Mouse (Mus musculus) midbrain, embryonic 12.5 days (tissue): ENCODE results near the gene Slx1b. TPM values are rescaled to one million over a fixed set of nuclear protein-coding genes. Genes with fewer than 3 reads are reported as not detected.

Experiments
- ATAC-seq: fragments of 200-750 bp; cut with Nextera tagmentation; 2 replicates; pipeline ENCODE4 v1.8.0; 2017; ENCODE audit warnings: low read depth, moderate TSS enrichment, moderate library complexity; ENCODE audit not compliant: low FRiP score
- H3K27ac ChIP-seq: fragments of 300-500 bp; sonication (generic); replicated peaks from 2 replicates; pipeline ENCODE4 v1.5.1; 2016; ENCODE audit warnings: mild to moderate bottlenecking
- H3K27me3 ChIP-seq: fragments of 300-500 bp; sonication (generic); 2 replicates; pipeline ENCODE4 v1.6.1; 2016; ENCODE audit warnings: mild to moderate bottlenecking
- H3K36me3 ChIP-seq: fragments of 300-500 bp; sonication (generic); 2 replicates; pipeline ENCODE4 v1.6.1; 2016
- H3K4me1 ChIP-seq: fragments of 300-500 bp; sonication (generic); 2 replicates; pipeline ENCODE4 v1.6.1; 2016
- H3K4me2 ChIP-seq: fragments of 300-500 bp; sonication (generic); replicated peaks from 2 replicates; pipeline ENCODE4 v1.6.1; 2016; ENCODE audit warnings: mild to moderate bottlenecking, moderate library complexity
- H3K4me3 ChIP-seq: fragments of 300-500 bp; sonication (generic); 2 replicates; pipeline ENCODE4 v1.5.1; 2016; ENCODE audit warnings: mild to moderate bottlenecking
- H3K9ac ChIP-seq: fragments of 300-500 bp; sonication (generic); replicated peaks from 2 replicates; pipeline ENCODE4 v1.6.1; 2016; ENCODE audit warnings: mild to moderate bottlenecking, moderate library complexity
- H3K9me3 ChIP-seq: fragments of 300-500 bp; sonication (generic); 2 replicates; pipeline ENCODE4 v1.6.1; 2016; ENCODE audit warnings: mild to moderate bottlenecking
- WGBS: fragments of 180-500 bp; shearing (Covaris S2); methylation state at CpG from one replicate; pipeline ENCODE4 v1.1.7; 2016; 5-methylcytosine and 5-hydroxymethylcytosine counted together
- polyA plus RNA-seq: library from polyadenylated mRNA; unstranded; fragments of >200 nt; fragmentation: Nextera tagmentation; extraction: Ambion mirVana; gene quantifications from 2 replicates; pipeline ENCODE4 v1.2.1, GENCODE M21; 2016

Gene Slx1b
- polyA plus RNA-seq, 1 experiment from 2014 or later, result 19.1 TPM

GRCm38 (mm10) chr7:126717566-126717965, 22.0 kb upstream of the Slx1b start:
- Histone ChIP-seq H3K4me3 (no peak overlapping the region), H3K4me2 (no peak overlapping the region), H3K36me3 (no peaks in the 10 kb centered on the region), H3K27me3 (no peaks in the 10 kb centered on the region), H3K9ac (no peak overlapping the region), H3K9me3 (0 out of 2 replicates have a peak, but pooled peaks cover 7% of the 10 kb centered on the region), H3K4me1 (no peaks in the 10 kb centered on the region), H3K27ac (no peak overlapping the region)
- ATAC-seq, result no peak
- WGBS, result 84% methylated on average over 3 of the region's 3 CpGs

GRCm38 (mm10) chr7:126715679-126716078, 20.1 kb upstream of the Slx1b start:
- Histone ChIP-seq H3K27ac (no peak overlapping the region), H3K4me1 (no peaks in the 10 kb centered on the region), H3K4me3 (no peak overlapping the region), H3K36me3 (no peaks in the 10 kb centered on the region), H3K9me3 (0 out of 2 replicates have a peak, but pooled peaks cover 4% of the 10 kb centered on the region), H3K4me2 (no peak overlapping the region), H3K27me3 (no peaks in the 10 kb centered on the region), H3K9ac (no peak overlapping the region)
- no peak for ATAC-seq
- 85% methylated on average over 4 of the region's 4 CpGs for WGBS

GRCm38 (mm10) chr7:126711910-126712309, 16.3 kb upstream of the Slx1b start:
- Histone ChIP-seq H3K4me1 (no peaks in the 10 kb centered on the region), H3K9ac (no peak overlapping the region), H3K27ac (no peak overlapping the region), H3K9me3 (no peaks in the 10 kb centered on the region), H3K36me3 (no peaks in the 10 kb centered on the region), H3K4me3 (no peak overlapping the region), H3K27me3 (no peaks in the 10 kb centered on the region), H3K4me2 (no peak overlapping the region)
- WGBS, result 85% methylated on average over 3 of the region's 3 CpGs
- ATAC-seq, result no peak

- no peak overlapping the region for H3K27ac ChIP-seq
- no peak overlapping the region for H3K4me2 ChIP-seq
- H3K4me1 ChIP-seq, result peaks cover under 1% of the 10 kb centered on the region; the same call in 1 of the 2 replicates
- no peaks in the 10 kb centered on the region for H3K36me3 ChIP-seq
- WGBS, result 82% methylated on average over 3 of the region's 4 CpGs
- H3K9me3 ChIP-seq, result no peaks in the 10 kb centered on the region
- no peak for ATAC-seq
- H3K4me3 ChIP-seq, result no peak overlapping the region
- H3K9ac ChIP-seq, result no peak overlapping the region
- H3K27me3 ChIP-seq, result peaks cover 10% of the 10 kb centered on the region; the same call in 1 of the 2 replicates
Observed at GRCm38 (mm10) chr7:126710266-126710665, 14.7 kb upstream of the Slx1b start.

GRCm38 (mm10) chr7:126708175-126708952, 12.8 kb upstream of the Slx1b start:
- Histone ChIP-seq H3K27me3 (peaks cover 18% of the 10 kb centered on the region), H3K9ac (no peak overlapping the region), H3K9me3 (no peaks in the 10 kb centered on the region), H3K36me3 (no peaks in the 10 kb centered on the region), H3K27ac (no peak overlapping the region), H3K4me3 (no peak overlapping the region), H3K4me1 (peaks cover 17% of the 10 kb centered on the region), H3K4me2 (no peak overlapping the region)
- no peak for ATAC-seq
- 86% methylated on average over 10 of the region's 10 CpGs for whole genome bisulfite sequencing

- no peak within 1 kb of the TSS for H3K9ac ChIP-seq
- H3K9me3 ChIP-seq, result no peaks in the 10 kb centered on the region
- no peak within 1 kb of the TSS for H3K27ac ChIP-seq
- H3K4me1 ChIP-seq, result peaks cover 20% of the 10 kb centered on the region
- WGBS, result 94% methylated on average over 16 of the region's 19 CpGs
- H3K4me2 ChIP-seq, result no peak within 1 kb of the TSS
- H3K27me3 ChIP-seq, result peaks cover 25% of the 10 kb centered on the region
- H3K4me3 ChIP-seq, result no peak within 1 kb of the TSS
- no peak for ATAC-seq
- H3K36me3 ChIP-seq, result no peaks in the 10 kb centered on the region
Observed at GRCm38 (mm10) chr7:126707442-126708174, 12.0 kb upstream of the Slx1b start, which contains the start of gene Coro1a. Gene Coro1a (minus strand): TSS chr7:126707787.

GRCm38 (mm10) chr7:126704121-126704980, 8.8 kb upstream of the Slx1b start:
- H3K4me1 ChIP-seq, result peaks cover 33% of the 10 kb centered on the region
- H3K27ac ChIP-seq, result peak overlapping the region; percentile 67
- 3% methylated on average over 38 of the region's 39 CpGs for WGBS
- no peaks in the 10 kb centered on the region for H3K9me3 ChIP-seq
- peak; percentile 83 for ATAC-seq
- H3K36me3 ChIP-seq, result peaks cover 8% of the 10 kb centered on the region
- peak overlapping the region; percentile 93 for H3K9ac ChIP-seq
- peak overlapping the region; percentile 92 for H3K4me2 ChIP-seq
- H3K4me3 ChIP-seq, result peak overlapping the region; percentile 71
- peaks cover 25% of the 10 kb centered on the region for H3K27me3 ChIP-seq

- Histone ChIP-seq H3K4me3 (peak overlapping the region; percentile 71), H3K36me3 (peaks cover 14% of the 10 kb centered on the region), H3K4me2 (peak overlapping the region; percentile 92), H3K27ac (no peak overlapping the region), H3K9me3 (no peaks in the 10 kb centered on the region), H3K4me1 (peaks cover 33% of the 10 kb centered on the region), H3K27me3 (peaks cover 25% of the 10 kb centered on the region), H3K9ac (peak overlapping the region; percentile 93)
- 19% methylated on average over 7 of the region's 7 CpGs for WGBS
- ATAC-seq, result no peak
Observed at GRCm38 (mm10) chr7:126703757-126704077, 8.1 kb upstream of the Slx1b start.

GRCm38 (mm10) chr7:126702861-126703756, 7.5 kb upstream of the Slx1b start:
- 86% methylated on average over 12 of the region's 12 CpGs for WGBS
- peak overlapping the region; percentile 93 for H3K9ac ChIP-seq
- H3K9me3 ChIP-seq, result no peaks in the 10 kb centered on the region
- no peak overlapping the region for H3K27ac ChIP-seq
- peaks cover 25% of the 10 kb centered on the region for H3K27me3 ChIP-seq
- H3K4me1 ChIP-seq, result peaks cover 33% of the 10 kb centered on the region
- H3K4me2 ChIP-seq, result peak overlapping the region; percentile 92
- peaks cover 16% of the 10 kb centered on the region for H3K36me3 ChIP-seq
- ATAC-seq, result no peak
- peak overlapping the region; percentile 71 for H3K4me3 ChIP-seq

- H3K4me3 ChIP-seq, result no peak overlapping the region
- H3K9me3 ChIP-seq, result no peaks in the 10 kb centered on the region
- 88% methylated on average over 6 of the region's 6 CpGs for WGBS
- peaks cover 16% of the 10 kb centered on the region for H3K36me3 ChIP-seq
- no peak overlapping the region for H3K27ac ChIP-seq
- no peak overlapping the region for H3K4me2 ChIP-seq
- no peak for ATAC-seq
- 0 out of 2 replicates have a peak overlapping the region, but pooled peaks have one; percentile 20 for H3K9ac ChIP-seq
- peaks cover 34% of the 10 kb centered on the region for H3K4me1 ChIP-seq
- peaks cover 25% of the 10 kb centered on the region for H3K27me3 ChIP-seq
Observed at GRCm38 (mm10) chr7:126702358-126702757, 6.8 kb upstream of the Slx1b start.
